Comparison of ENCODE assay signal across 22 mouse cellular contexts in the genomic region with DNA sequence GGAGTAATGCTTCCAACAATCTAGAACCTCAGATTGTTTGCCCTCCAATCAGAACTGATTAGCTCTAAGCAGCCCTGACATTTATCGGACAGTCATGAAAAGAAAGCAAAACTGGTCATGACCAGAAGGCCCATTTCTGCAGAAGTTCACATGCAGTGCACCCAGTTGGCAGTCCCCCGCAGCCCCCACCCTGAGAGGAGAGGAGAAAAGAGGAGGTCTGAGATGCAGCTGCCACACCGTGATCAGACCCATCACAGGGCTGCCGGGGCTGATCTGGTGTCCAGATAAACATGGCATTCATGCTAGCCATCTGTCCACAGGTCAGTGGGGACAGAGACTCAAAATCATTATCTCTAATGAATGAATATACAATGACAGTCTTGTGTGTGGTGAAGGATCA.
A peak's percentile ranks its signal among the peaks of the same experiment; 100 is the strongest.
DNase-seq lines count a peak whose midpoint lies in the region; ATAC-seq lines count a peak whose summit lies in the region.
"Had no signal": no experiment of that assay in that cellular context is flagged by ENCODE, and none has a peak within 500 bp of the region (broad histone marks: within the 10 kb centered on the region; RNA-seq: fewer than 3 reads in every experiment).

No protein-coding gene starts in this region.

- WGBS in midbrain, embryonic 14.5 days: 54% methylated on average over 4 of the region's 4 CpGs
- WGBS in midbrain, embryonic 10.5 days: 80% methylated on average over 4 of the region's 4 CpGs
- 43% methylated on average over 4 of the region's 4 CpGs for WGBS in hindbrain, embryonic 14.5 days
- WGBS in stomach, embryonic 15.5 days: 52% methylated on average over 4 of the region's 4 CpGs

- no peak overlapping the region for H3K27ac ChIP-seq in midbrain, embryonic 14.5 days (replicated peaks; ENCODE audit: low read depth, low read length)
- H3K27ac ChIP-seq in midbrain, embryonic 10.5 days (replicated peaks): no peak overlapping the region
- H3K27ac ChIP-seq in hindbrain, embryonic 14.5 days: no peak overlapping the region
- H3K27ac ChIP-seq in stomach, embryonic 15.5 days: no peak overlapping the region
- H3K27ac ChIP-seq: heart, embryonic 15.5 days; limb, embryonic 12.5 days; liver, embryonic 13.5 days; macrophage had no signal

- ATAC-seq in midbrain, embryonic 14.5 days (ENCODE audit: low FRiP score, low TSS enrichment): peak; percentile 34; the same call in 1 of the 2 replicates
- peak; percentile 31; the same call in 1 of the 2 replicates for ATAC-seq in hindbrain, embryonic 14.5 days (ENCODE audit: low FRiP score)
- ATAC-seq in stomach, embryonic 15.5 days (ENCODE audit: insufficient read depth, low FRiP score, low read depth): 0 out of 2 replicates have a peak, but pooled peaks have one; percentile 10
- ATAC-seq: forebrain, embryonic 14.5 days had no signal

- no peaks in the 10 kb centered on the region for H3K36me3 ChIP-seq in midbrain, embryonic 14.5 days (ENCODE audit: control insufficient read depth, insufficient read depth, low read length)
- H3K36me3 ChIP-seq in midbrain, embryonic 10.5 days: no peaks in the 10 kb centered on the region
- no peaks in the 10 kb centered on the region for H3K36me3 ChIP-seq in hindbrain, embryonic 14.5 days (replicated peaks; ENCODE audit: control insufficient read depth, insufficient read depth)
- H3K36me3 ChIP-seq in stomach, embryonic 15.5 days: no peaks in the 10 kb centered on the region
- H3K36me3 ChIP-seq: G1E; heart, embryonic 15.5 days; limb, embryonic 12.5 days; liver, embryonic 13.5 days had no signal

- H3K9ac ChIP-seq in midbrain, embryonic 14.5 days (replicated peaks; ENCODE audit: low read length): no peak overlapping the region
- no peak overlapping the region for H3K9ac ChIP-seq in hindbrain, embryonic 14.5 days
- no peak overlapping the region for H3K9ac ChIP-seq in stomach, embryonic 15.5 days
- H3K9ac ChIP-seq: heart, embryonic 15.5 days; limb, embryonic 12.5 days; liver, embryonic 13.5 days; lung, embryonic 14.5 days had no signal

- no peak overlapping the region for H3K4me3 ChIP-seq in midbrain, embryonic 14.5 days (replicated peaks; ENCODE audit: low read depth, low read length)
- no peak overlapping the region for H3K4me3 ChIP-seq in midbrain, embryonic 10.5 days
- H3K4me3 ChIP-seq in hindbrain, embryonic 14.5 days (replicated peaks; ENCODE audit: low read length): no peak overlapping the region
- no peak overlapping the region for H3K4me3 ChIP-seq in stomach, embryonic 15.5 days (replicated peaks)
- H3K4me3 ChIP-seq: erythroblast, embryonic 14.5 days; heart, embryonic 15.5 days; limb, embryonic 12.5 days; liver, embryonic 13.5 days had no signal

- no peaks in the 10 kb centered on the region for H3K27me3 ChIP-seq in midbrain, embryonic 14.5 days (ENCODE audit: control insufficient read depth, insufficient read depth, low read length)
- no peaks in the 10 kb centered on the region for H3K27me3 ChIP-seq in midbrain, embryonic 10.5 days (ENCODE audit: low read depth, poor library complexity, severe bottlenecking)
- H3K27me3 ChIP-seq in hindbrain, embryonic 14.5 days (ENCODE audit: control insufficient read depth, insufficient read depth, low read length): no peaks in the 10 kb centered on the region
- H3K27me3 ChIP-seq in stomach, embryonic 15.5 days (replicated peaks): no peaks in the 10 kb centered on the region
- H3K27me3 ChIP-seq: heart, embryonic 15.5 days; limb, embryonic 12.5 days; liver, embryonic 13.5 days had no signal

- intact Hi-C loops in left cerebral cortex, postnatal 10 days (cut with DNase I): no loop called here

- H3K9me3 ChIP-seq in midbrain, embryonic 14.5 days (ENCODE audit: control insufficient read depth, low read length): no peaks in the 10 kb centered on the region
- H3K9me3 ChIP-seq in midbrain, embryonic 10.5 days (replicated peaks): no peaks in the 10 kb centered on the region
- no peaks in the 10 kb centered on the region for H3K9me3 ChIP-seq in hindbrain, embryonic 14.5 days (ENCODE audit: control insufficient read depth, low read length)
- H3K9me3 ChIP-seq in stomach, embryonic 15.5 days: no peaks in the 10 kb centered on the region
- H3K9me3 ChIP-seq: G1E; heart, embryonic 15.5 days; limb, embryonic 12.5 days; liver, embryonic 13.5 days had no signal

- H3K4me1 ChIP-seq in midbrain, embryonic 14.5 days (ENCODE audit: control insufficient read depth, insufficient read depth, low read length): no peaks in the 10 kb centered on the region
- H3K4me1 ChIP-seq in midbrain, embryonic 10.5 days: peaks cover 6% of the 10 kb centered on the region
- H3K4me1 ChIP-seq in hindbrain, embryonic 14.5 days (replicated peaks; ENCODE audit: control insufficient read depth, insufficient read depth, low read length): no peaks in the 10 kb centered on the region
- no peaks in the 10 kb centered on the region for H3K4me1 ChIP-seq in stomach, embryonic 15.5 days
- H3K4me1 ChIP-seq: limb, embryonic 12.5 days; liver, embryonic 13.5 days had no signal

- no peak overlapping the region for H3K4me2 ChIP-seq in midbrain, embryonic 14.5 days (ENCODE audit: low read length)
- no peak overlapping the region for H3K4me2 ChIP-seq in hindbrain, embryonic 14.5 days (replicated peaks)
- no peak overlapping the region for H3K4me2 ChIP-seq in stomach, embryonic 15.5 days
- H3K4me2 ChIP-seq: heart, embryonic 15.5 days; limb, embryonic 12.5 days; liver, embryonic 13.5 days; lung, embryonic 14.5 days had no signal

- DNase-seq in heart, adult 11 months: peak; percentile 76
- DNase-seq in heart, postnatal 4 days: no peak
- DNase-seq in midbrain, embryonic 14.5 days: no peak
- DNase-seq in midbrain, embryonic 10.5 days (ENCODE audit: low spot score): no peak
- DNase-seq in hindbrain, embryonic 14.5 days (ENCODE audit: low spot score): no peak
- no peak for DNase-seq in frontal cortex, postnatal 14 days (ENCODE audit: low spot score in 2 of 2)
- DNase-seq in left cerebral cortex, postnatal 10 days (ENCODE audit: extremely low spot score in 1 of 2, low spot score in 2 of 2): no peak
- DNase-seq: adrenal gland, postnatal 25 days; cerebellum, adult 11 months; gastrocnemius, postnatal 14 days; kidney, adult 8-10 months; kidney, postnatal 25 days; liver, embryonic 13.5 days; lung, embryonic 14.5 days; thymus, adult 18-20 months had no signal
